Mouse (Mus musculus) liver, postnatal 0 days (tissue): ENCODE results near the gene Trim50. TPM values are rescaled to one million over a fixed set of nuclear protein-coding genes. Genes with fewer than 3 reads are reported as not detected.

Source experiments
- ATAC-seq: fragments of 200-750 bp; cut with Nextera tagmentation; 2 replicates; pipeline ENCODE4 v1.8.0; 2017; ENCODE audit warnings: mild to moderate bottlenecking, moderate library complexity
- DNase-seq: peaks from one replicate; pipeline ENCODE4 v3.0.0-alpha.2; 2016
- H3K27ac ChIP-seq: fragments of 300-500 bp; sonication (generic); 2 replicates; pipeline ENCODE4 v1.5.1; 2014; ENCODE audit warnings: antibody characterized with exemption, moderate library complexity, mild to moderate bottlenecking, low read depth
- H3K27me3 ChIP-seq: fragments of 300-500 bp; sonication (generic); 2 replicates; pipeline ENCODE4 v1.6.1; 2014; ENCODE audit warnings: low read length, control low read depth, mixed read lengths; ENCODE audit not compliant: insufficient read depth
- H3K36me3 ChIP-seq: fragments of 300-500 bp; sonication (generic); replicated peaks from 2 replicates; pipeline ENCODE4 v1.6.1; 2014; ENCODE audit warnings: mild to moderate bottlenecking, control low read depth, low read length, moderate library complexity, mixed read lengths; ENCODE audit not compliant: insufficient read depth
- H3K4me1 ChIP-seq: fragments of 300-500 bp; sonication (generic); 2 replicates; pipeline ENCODE4 v1.6.1; 2014; ENCODE audit warnings: antibody characterized with exemption, mild to moderate bottlenecking, control low read depth; ENCODE audit not compliant: insufficient read depth
- H3K4me2 ChIP-seq: fragments of 300-500 bp; sonication (generic); 2 replicates; pipeline ENCODE4 v1.6.1; 2014; ENCODE audit warnings: low read depth, mild to moderate bottlenecking, low read length, moderate library complexity, mixed read lengths
- H3K4me3 ChIP-seq: fragments of 300-500 bp; sonication (generic); 2 replicates; pipeline ENCODE4 v1.5.1; 2014; ENCODE audit warnings: low read depth, low read length
- H3K9ac ChIP-seq: fragments of 300-500 bp; sonication (generic); replicated peaks from 2 replicates; pipeline ENCODE4 v1.6.1; 2014; ENCODE audit warnings: mild to moderate bottlenecking, moderate library complexity
- H3K9me3 ChIP-seq: fragments of 300-500 bp; sonication (generic); 2 replicates; pipeline ENCODE4 v1.6.1; 2016; ENCODE audit warnings: mild to moderate bottlenecking, control low read depth, low read length, mixed read lengths
- CTCF ChIP-seq: sonication (generic); IDR thresholded peaks from 2 replicates; pipeline ENCODE4 v1.5.1; 2016; ENCODE audit warnings: antibody characterized with exemption, low read depth
- EP300 ChIP-seq: IDR thresholded peaks from 2 replicates; pipeline ENCODE4 v1.6.1; 2016; ENCODE audit warnings: antibody characterized with exemption, low read depth, mild to moderate bottlenecking
- WGBS: fragments of 180-500 bp; shearing (Covaris S2); extraction: QIAGEN DNeasy Blood & Tissue Kit; methylation state at CpG from one replicate; pipeline ENCODE4 v1.1.7; 2014; ENCODE audit not compliant: insufficient replicate concordance; 5-methylcytosine and 5-hydroxymethylcytosine counted together
- polyA plus RNA-seq: library from polyadenylated mRNA; unstranded; fragments of >200 nt; fragmentation: Nextera tagmentation; extraction: Ambion mirVana; gene quantifications from 2 replicates; pipeline ENCODE4 v1.2.1, GENCODE M21; 2015

The Trim50 gene
- polyA plus RNA-seq = not detected in 2 replicates

GRCm38 (mm10) chr5:135352995-135353394 is at the start of gene Trim50:
TSS of gene Trim50 (plus strand) at chr5:135353295.
- TF ChIP-seq EP300 (no peak), CTCF (no peak)
- H3K4me3 ChIP-seq = no peak within 1 kb of the TSS

GRCm38 (mm10) chr5:135306321-135306965 is 46.7 kb upstream of the Trim50 start:
- Histone ChIP-seq H3K4me2 (no peak overlapping the region), H3K9ac (no peak overlapping the region), H3K4me1 (no peaks in the 10 kb centered on the region), H3K9me3 (no peaks in the 10 kb centered on the region), H3K27ac (no peak overlapping the region), H3K27me3 (no peaks in the 10 kb centered on the region), H3K36me3 (no peaks in the 10 kb centered on the region), H3K4me3 (no peak overlapping the region)
- ATAC-seq (no peak), DNase-seq (no peak)
- 40% methylated on average over 10 of the region's 10 CpGs for WGBS
- TF ChIP-seq CTCF (no peak), EP300 (no peak)

More at GRCm38 (mm10) chr5:135352995-135353394, at the start of gene Trim50:
- H3K27ac ChIP-seq = no peak within 1 kb of the TSS
- no peaks in the 10 kb centered on the region for H3K36me3 ChIP-seq
- no peaks in the 10 kb centered on the region for H3K27me3 ChIP-seq
- H3K9ac ChIP-seq = no peak within 1 kb of the TSS
- ATAC-seq = no peak
- WGBS = 66% methylated on average over 9 of the region's 9 CpGs
- no peak within 1 kb of the TSS for H3K4me2 ChIP-seq
- H3K9me3 ChIP-seq = no peaks in the 10 kb centered on the region
- no peaks in the 10 kb centered on the region for H3K4me1 ChIP-seq
- DNase-seq = no peak

GRCm38 (mm10) chr5:135316177-135316576 is 36.9 kb upstream of the Trim50 start:
- Histone ChIP-seq H3K4me1 (no peaks in the 10 kb centered on the region), H3K27me3 (no peaks in the 10 kb centered on the region), H3K27ac (no peak overlapping the region), H3K4me3 (no peak overlapping the region), H3K9ac (no peak overlapping the region), H3K9me3 (no peaks in the 10 kb centered on the region), H3K4me2 (no peak overlapping the region), H3K36me3 (no peaks in the 10 kb centered on the region)
- DNase-seq = no peak
- no peak for TF ChIP-seq EP300
- TF ChIP-seq CTCF = no peak
- no peak for ATAC-seq
- 63% methylated on average over 3 of the region's 3 CpGs for WGBS

- Histone ChIP-seq H3K36me3 (no peaks in the 10 kb centered on the region), H3K4me3 (no peak overlapping the region), H3K27me3 (no peaks in the 10 kb centered on the region), H3K4me2 (no peak overlapping the region), H3K9me3 (no peaks in the 10 kb centered on the region), H3K27ac (no peak overlapping the region), H3K4me1 (no peaks in the 10 kb centered on the region), H3K9ac (no peak overlapping the region)
- 79% methylated on average over 2 of the region's 2 CpGs for WGBS
- ATAC-seq (no peak), DNase-seq (no peak)
- TF ChIP-seq EP300 (no peak), CTCF (peak; percentile 13; the same call in 1 of the 2 replicates)
These were observed 33.2 kb upstream of the Trim50 start for GRCm38 (mm10) chr5:135319856-135320255.

- no peak overlapping the region for H3K27ac ChIP-seq
- no peaks in the 10 kb centered on the region for H3K4me1 ChIP-seq
- DNase-seq (no peak), ATAC-seq (no peak)
- no peaks in the 10 kb centered on the region for H3K36me3 ChIP-seq
- no peak overlapping the region for H3K4me2 ChIP-seq
- no peak for TF ChIP-seq EP300
- TF ChIP-seq CTCF = no peak
- 71% methylated on average over 1 of the region's 1 CpGs for WGBS
- no peak overlapping the region for H3K4me3 ChIP-seq
- H3K9ac ChIP-seq = no peak overlapping the region
- no peaks in the 10 kb centered on the region for H3K27me3 ChIP-seq
- no peaks in the 10 kb centered on the region for H3K9me3 ChIP-seq
These were observed 30.9 kb upstream of the Trim50 start for GRCm38 (mm10) chr5:135322197-135322596.

GRCm38 (mm10) chr5:135326121-135326659 is 26.9 kb upstream of the Trim50 start:
- no peaks in the 10 kb centered on the region for H3K4me1 ChIP-seq
- no peak overlapping the region for H3K9ac ChIP-seq
- TF ChIP-seq CTCF (no peak), EP300 (no peak)
- H3K4me3 ChIP-seq = no peak overlapping the region
- 42% methylated on average over 3 of the region's 3 CpGs for WGBS
- no peak overlapping the region for H3K4me2 ChIP-seq
- no peaks in the 10 kb centered on the region for H3K36me3 ChIP-seq
- ATAC-seq (no peak), DNase-seq (no peak)
- H3K27me3 ChIP-seq = no peaks in the 10 kb centered on the region
- no peaks in the 10 kb centered on the region for H3K9me3 ChIP-seq
- H3K27ac ChIP-seq = no peak overlapping the region
